Comparison of ENCODE assay signal across 23 mouse cellular contexts in genomic region chr2:132279336-132279882, GRCm38 (mm10). TPM values are rescaled to one million over a fixed set of nuclear protein-coding genes. Genes with fewer than 3 reads are reported as not detected.
DNase-seq lines count a peak whose midpoint lies in the region; ATAC-seq and TF ChIP-seq lines count a peak whose summit lies in the region.
"Had no signal": no experiment of that assay in that cellular context is flagged by ENCODE, and none has a peak within 500 bp of the region (broad histone marks: within the 10 kb centered on the region; RNA-seq: fewer than 3 reads in every experiment).

No protein-coding gene starts in this region.

- TF ChIP-seq CTCF in heart, postnatal 0 days (IDR thresholded peaks at IDR 0.05; ENCODE audit: low read depth), result no peak
- no peak for TF ChIP-seq CTCF in olfactory bulb, adult 2 months (IDR thresholded peaks at IDR 0.05; ENCODE audit: insufficient read depth, low read depth, low read length)

- H3K9ac ChIP-seq in heart, postnatal 0 days (replicated peaks; ENCODE audit: low read depth, low read length), result no peak overlapping the region
- H3K9ac ChIP-seq: embryonic facial prominence, embryonic 15.5 days; liver, embryonic 15.5 days; midbrain, embryonic 13.5 days had no signal

- H3K4me2 ChIP-seq in heart, postnatal 0 days (ENCODE audit: low read depth, low read length), result no peak overlapping the region
- H3K4me2 ChIP-seq: embryonic facial prominence, embryonic 15.5 days; heart, embryonic 11.5 days; liver, embryonic 15.5 days; midbrain, embryonic 13.5 days had no signal

- no peak for ATAC-seq in heart, postnatal 0 days (ENCODE audit: insufficient read depth, low read depth)
- no peak for ATAC-seq in megakaryocyte, adult 5-6 weeks (ENCODE audit: poor library complexity, severe bottlenecking)
- peak; percentile 39 for ATAC-seq in CD4-positive, CD25-positive, alpha-beta regulatory T cell, adult 4 months
- ATAC-seq: hindbrain, embryonic 16.5 days; midbrain, embryonic 13.5 days had no signal

- H3K9me3 ChIP-seq in heart, postnatal 0 days (replicated peaks; ENCODE audit: control insufficient read depth, low read length), result no peaks in the 10 kb centered on the region
- H3K9me3 ChIP-seq in megakaryocyte, embryonic 14.5 days, result no peaks in the 10 kb centered on the region
- H3K9me3 ChIP-seq: embryonic facial prominence, embryonic 15.5 days; forebrain, embryonic 10.5 days; limb, embryonic 10.5 days; liver, embryonic 15.5 days; midbrain, embryonic 13.5 days had no signal

- no peak overlapping the region for H3K4me3 ChIP-seq in heart, postnatal 0 days (ENCODE audit: low read depth, low read length)
- peak overlapping the region; percentile 69 for H3K4me3 ChIP-seq in megakaryocyte, embryonic 14.5 days (replicated peaks)
- no peak overlapping the region for H3K4me3 ChIP-seq in olfactory bulb, adult 2 months (ENCODE audit: insufficient read depth, low read depth, low read length)
- H3K4me3 ChIP-seq: embryonic facial prominence, embryonic 15.5 days; forebrain, embryonic 10.5 days; limb, embryonic 10.5 days; liver, embryonic 15.5 days; midbrain, embryonic 13.5 days; myocyte had no signal

- 0 out of 2 replicates have a peak, but pooled peaks cover 7% of the 10 kb centered on the region for H3K36me3 ChIP-seq in heart, postnatal 0 days (replicated peaks; ENCODE audit: control insufficient read depth, insufficient read depth, low read length)
- H3K36me3 ChIP-seq in megakaryocyte, embryonic 14.5 days (replicated peaks; ENCODE audit: low read length), result peaks cover 77% of the 10 kb centered on the region

- TF ChIP-seq POLR2A in olfactory bulb, adult 2 months (IDR thresholded peaks at IDR 0.05; ENCODE audit: insufficient read depth, low read depth, low read length), result no peak

- H3K27me3 ChIP-seq in heart, postnatal 0 days (ENCODE audit: control insufficient read depth, insufficient read depth, low read length), result no peaks in the 10 kb centered on the region
- H3K27me3 ChIP-seq in megakaryocyte, embryonic 14.5 days (replicated peaks), result no peaks in the 10 kb centered on the region
- H3K27me3 ChIP-seq: embryonic facial prominence, embryonic 15.5 days; liver, embryonic 15.5 days; midbrain, embryonic 13.5 days had no signal

- H3K4me1 ChIP-seq in heart, postnatal 0 days (ENCODE audit: control insufficient read depth, insufficient read depth), result peaks cover 44% of the 10 kb centered on the region
- peaks cover 92% of the 10 kb centered on the region for H3K4me1 ChIP-seq in megakaryocyte, embryonic 14.5 days
- H3K4me1 ChIP-seq in olfactory bulb, adult 2 months (ENCODE audit: control insufficient read depth, insufficient read depth, low read length), result peaks cover 27% of the 10 kb centered on the region

- TF ChIP-seq EP300 in heart, postnatal 0 days (IDR thresholded peaks at IDR 0.05; ENCODE audit: low read depth), result no peak

- intact Hi-C loops in heart, postnatal 25 days (cut with DNase I), result no loop called here

- H3K27ac ChIP-seq in heart, postnatal 0 days (ENCODE audit: low read depth), result peak overlapping the region; percentile 52
- peak overlapping the region; percentile 60 for H3K27ac ChIP-seq in olfactory bulb, adult 2 months (ENCODE audit: insufficient read depth, low read depth, low read length)
- H3K27ac ChIP-seq: embryonic facial prominence, embryonic 15.5 days; forebrain, embryonic 10.5 days; limb, embryonic 10.5 days; liver, embryonic 15.5 days; midbrain, embryonic 13.5 days had no signal

- DNase-seq in heart, postnatal 0 days (ENCODE audit: low spot score), result no peak
- DNase-seq in heart, postnatal 25 days (ENCODE audit: low spot score), result no peak
- no peak for DNase-seq in thymus, adult 18-20 months
- DNase-seq: B cell, adult 2 months; embryo, embryonic 11 days; gastrocnemius, postnatal 14 days; heart, postnatal 36 days; kidney, adult 8-10 months; layer of hippocampus, postnatal 36 days; lung, postnatal 4 days; thymus, postnatal 25 days had no signal

- WGBS in heart, postnatal 0 days, result 61% methylated on average over 3 of the region's 3 CpGs
- 64% methylated on average over 3 of the region's 3 CpGs for WGBS in olfactory bulb, adult 2 months

RNA-seq across cellular contexts. Expression of gene Cds2, which starts 16.5 kb away (rescaled TPM):
- 61.5 and 74.0 TPM in 2 replicates for total RNA-seq in heart, postnatal 0 days (2014; rRNA removed; ENCODE audit: low replicate concordance)
- polyA plus RNA-seq in heart, postnatal 0 days (2015; fragmentation: Nextera tagmentation; extraction: Ambion mirVana), result 22.6 and 26.7 TPM in 2 replicates
- 10 to 100 TPM; 78.3 to 96.3 TPM for total RNA-seq in heart, postnatal 25 days (2021)
- polyA plus RNA-seq in megakaryocyte, embryonic 14.5 days (2012; ENCODE audit: insufficient read depth, low replicate concordance), result 13.8 and 21.9 TPM in 2 replicates
- total RNA-seq in megakaryocyte, adult 5-6 weeks (2015), result 17.9 and 32.0 TPM in 2 replicates
- 24.4 and 26.3 TPM in 2 replicates for total RNA-seq in megakaryocyte, adult 5-6 weeks (2017)
- 10 to 100 TPM; 19.5 to 25.8 TPM for polyA plus RNA-seq in CD4-positive, CD25-positive, alpha-beta regulatory T cell, adult 4 months (2017; shearing (Covaris generic))
- 109 and 181 TPM in 2 replicates for polyA plus RNA-seq in olfactory bulb, adult 2 months (2012; ENCODE audit: insufficient read depth, insufficient read length, low replicate concordance, missing spikeins)

RNA-seq across cellular contexts. Expression of gene Pcna, which starts 26.3 kb away (rescaled TPM):
- 142 and 167 TPM in 2 replicates for total RNA-seq in heart, postnatal 0 days (2014; rRNA removed; ENCODE audit: low replicate concordance)
- polyA plus RNA-seq in heart, postnatal 0 days (2015; fragmentation: Nextera tagmentation; extraction: Ambion mirVana), result 74.8 and 82.4 TPM in 2 replicates
- 10 to 100 TPM; 37.5 to 40.9 TPM for total RNA-seq in heart, postnatal 25 days (2021)
- 6.9 and 19.1 TPM in 2 replicates for polyA plus RNA-seq in megakaryocyte, embryonic 14.5 days (2012; ENCODE audit: insufficient read depth, low replicate concordance)
- total RNA-seq in megakaryocyte, adult 5-6 weeks (2015), result 619 and 646 TPM in 2 replicates
- total RNA-seq in megakaryocyte, adult 5-6 weeks (2017), result 482 and 494 TPM in 2 replicates
- 100 to 1,000 TPM; 137 to 146 TPM for polyA plus RNA-seq in CD4-positive, CD25-positive, alpha-beta regulatory T cell, adult 4 months (2017; shearing (Covaris generic))
- polyA plus RNA-seq in olfactory bulb, adult 2 months (2012; ENCODE audit: insufficient read depth, insufficient read length, low replicate concordance, missing spikeins), result not detected in 2 replicates

RNA-seq across cellular contexts. Expression of gene Tmem230, which starts 31.8 kb away (rescaled TPM):
- total RNA-seq in heart, postnatal 0 days (2014; rRNA removed; ENCODE audit: low replicate concordance), result 32.5 and 46.1 TPM in 2 replicates
- polyA plus RNA-seq in heart, postnatal 0 days (2015; fragmentation: Nextera tagmentation; extraction: Ambion mirVana), result 37.1 and 41.8 TPM in 2 replicates
- total RNA-seq in heart, postnatal 25 days (2021), result 10 to 100 TPM; 22.6 to 23.9 TPM
- polyA plus RNA-seq in megakaryocyte, embryonic 14.5 days (2012; ENCODE audit: insufficient read depth, low replicate concordance), result 23.1 and 24.3 TPM in 2 replicates
- total RNA-seq in megakaryocyte, adult 5-6 weeks (2015), result 44.3 and 52.5 TPM in 2 replicates
- total RNA-seq in megakaryocyte, adult 5-6 weeks (2017), result 18.4 and 18.8 TPM in 2 replicates
- 10 to 100 TPM; 30.1 to 39.8 TPM for polyA plus RNA-seq in CD4-positive, CD25-positive, alpha-beta regulatory T cell, adult 4 months (2017; shearing (Covaris generic))
- polyA plus RNA-seq in olfactory bulb, adult 2 months (2012; ENCODE audit: insufficient read depth, insufficient read length, low replicate concordance, missing spikeins), result 288 TPM in 1 of 2 replicates, not detected in the other
